13 mouse cellular contexts compared by ENCODE assay signal in the genomic region with DNA sequence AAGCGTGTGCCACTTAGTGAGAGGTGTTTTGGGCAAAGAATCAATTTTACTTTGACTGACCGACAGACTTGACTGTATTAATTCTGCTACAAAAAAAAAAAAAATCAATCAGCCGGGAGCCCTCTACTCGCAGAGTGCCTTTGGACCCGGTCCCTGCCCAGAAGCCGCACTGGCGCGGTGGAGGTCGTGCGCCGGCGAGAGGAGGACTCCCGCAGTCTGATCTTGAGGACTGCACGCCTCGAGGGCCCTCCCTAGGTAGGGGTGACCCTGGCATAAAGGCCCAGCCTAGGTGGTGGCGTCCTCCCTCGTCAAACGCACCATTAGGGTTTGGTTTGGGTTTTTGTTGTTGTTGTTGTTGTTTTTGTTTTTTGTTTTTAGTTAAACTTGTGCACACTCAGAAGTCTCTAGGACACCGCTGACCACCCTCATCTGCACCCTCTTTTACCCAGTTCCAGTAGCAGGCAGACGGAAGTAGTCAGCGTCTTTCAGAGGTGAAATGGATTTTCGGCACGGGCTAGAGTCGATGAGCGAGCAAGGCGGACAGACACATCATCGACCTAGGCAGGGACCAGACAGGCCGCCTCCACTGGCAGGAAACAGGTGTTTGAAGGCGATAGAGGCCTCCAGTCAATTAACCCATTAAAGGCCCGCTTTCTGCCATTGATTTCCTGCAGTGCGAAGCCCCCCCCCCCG. TPM values are rescaled to one million over a fixed set of nuclear protein-coding genes. Genes with fewer than 3 reads are reported as not detected.
DNase-seq lines count a peak whose midpoint lies in the region; ATAC-seq and TF ChIP-seq lines count a peak whose summit lies in the region.
"Had no signal": no experiment of that assay in that cellular context is flagged by ENCODE, and none has a peak within 500 bp of the region (broad histone marks: within the 10 kb centered on the region; RNA-seq: fewer than 3 reads in every experiment).

No protein-coding gene starts in this region.

- H3K9me3 ChIP-seq in kidney, embryonic 15.5 days (replicated peaks) = no peaks in the 10 kb centered on the region
- no peaks in the 10 kb centered on the region for H3K9me3 ChIP-seq in forebrain, embryonic 10.5 days
- H3K9me3 ChIP-seq in hindbrain, postnatal 0 days (ENCODE audit: low read length) = no peaks in the 10 kb centered on the region
- H3K9me3 ChIP-seq in neural tube, embryonic 12.5 days = no peaks in the 10 kb centered on the region
- H3K9me3 ChIP-seq in liver, embryonic 12.5 days (replicated peaks) = no peaks in the 10 kb centered on the region
- H3K9me3 ChIP-seq: liver, embryonic 13.5 days; stomach, embryonic 15.5 days had no signal

- peak overlapping the region; percentile 28; the same call in 1 of the 2 replicates for H3K4me3 ChIP-seq in kidney, embryonic 15.5 days (replicated peaks)
- H3K4me3 ChIP-seq in forebrain, embryonic 10.5 days = peak overlapping the region; percentile 60
- H3K4me3 ChIP-seq in hindbrain, postnatal 0 days (ENCODE audit: low read length) = peak overlapping the region; percentile 36; the same call in 1 of the 2 replicates
- H3K4me3 ChIP-seq in neural tube, embryonic 12.5 days = no peak overlapping the region
- no peak overlapping the region for H3K4me3 ChIP-seq in liver, embryonic 12.5 days

- H3K4me1 ChIP-seq in kidney, embryonic 15.5 days = peaks cover 32% of the 10 kb centered on the region
- peaks cover 93% of the 10 kb centered on the region for H3K4me1 ChIP-seq in forebrain, embryonic 10.5 days
- H3K4me1 ChIP-seq in hindbrain, postnatal 0 days (ENCODE audit: insufficient read depth, low read length) = 0 out of 2 replicates have a peak, but pooled peaks cover 4% of the 10 kb centered on the region
- H3K4me1 ChIP-seq in neural tube, embryonic 12.5 days = peaks cover 30% of the 10 kb centered on the region
- H3K4me1 ChIP-seq in liver, embryonic 12.5 days = peaks cover 7% of the 10 kb centered on the region; the same call in 1 of the 2 replicates

- no peaks in the 10 kb centered on the region for H3K36me3 ChIP-seq in kidney, embryonic 15.5 days
- no peaks in the 10 kb centered on the region for H3K36me3 ChIP-seq in forebrain, embryonic 10.5 days (replicated peaks)
- H3K36me3 ChIP-seq in hindbrain, postnatal 0 days (ENCODE audit: insufficient read depth, low read length) = no peaks in the 10 kb centered on the region
- no peaks in the 10 kb centered on the region for H3K36me3 ChIP-seq in neural tube, embryonic 12.5 days
- no peaks in the 10 kb centered on the region for H3K36me3 ChIP-seq in liver, embryonic 12.5 days
- H3K36me3 ChIP-seq: liver, embryonic 13.5 days; stomach, embryonic 15.5 days had no signal

- H3K27me3 ChIP-seq in kidney, embryonic 15.5 days = peaks cover 100% of the 10 kb centered on the region
- H3K27me3 ChIP-seq in forebrain, embryonic 10.5 days (ENCODE audit: poor library complexity, severe bottlenecking) = peaks cover 100% of the 10 kb centered on the region
- peaks cover 62% of the 10 kb centered on the region for H3K27me3 ChIP-seq in hindbrain, postnatal 0 days (ENCODE audit: insufficient read depth, low read length)
- peaks cover 95% of the 10 kb centered on the region for H3K27me3 ChIP-seq in neural tube, embryonic 12.5 days (replicated peaks)
- peaks cover 100% of the 10 kb centered on the region for H3K27me3 ChIP-seq in liver, embryonic 12.5 days (replicated peaks)

- DNase-seq in kidney, adult 18-20 months = no peak
- peak; percentile 61 for DNase-seq in forebrain, embryonic 10.5 days (ENCODE audit: extremely low spot score, low spot score)
- DNase-seq in hindbrain, postnatal 0 days (ENCODE audit: low spot score) = no peak
- DNase-seq in adrenal gland, postnatal 25 days = no peak
- DNase-seq in Muller cell, postnatal 12 days (ENCODE audit: inconsistent ontology term) = no peak
- DNase-seq: cerebellum, adult 11-12 months; liver, embryonic 13.5 days had no signal

- ATAC-seq in kidney, embryonic 15.5 days (replicated peaks; ENCODE audit: low FRiP score) = no peak
- no peak for ATAC-seq in hindbrain, postnatal 0 days
- ATAC-seq in neural tube, embryonic 12.5 days (ENCODE audit: low FRiP score, low read depth) = no peak
- no peak for ATAC-seq in liver, embryonic 12.5 days
- ATAC-seq: inflammation-experienced regulatory T-cells, adult 6 months had no signal

- no peak for TF ChIP-seq CTCF in hindbrain, postnatal 0 days (IDR thresholded peaks at IDR 0.05; ENCODE audit: low read depth)

- H3K4me2 ChIP-seq in kidney, embryonic 15.5 days = no peak overlapping the region
- H3K4me2 ChIP-seq in hindbrain, postnatal 0 days (ENCODE audit: low read depth, low read length) = peak overlapping the region; percentile 62
- peak overlapping the region; percentile 71 for H3K4me2 ChIP-seq in neural tube, embryonic 12.5 days (replicated peaks)
- H3K4me2 ChIP-seq in liver, embryonic 12.5 days = no peak overlapping the region

- under 1% methylated on average over 32 of the region's 32 CpGs for WGBS in kidney, embryonic 15.5 days
- under 1% methylated on average over 32 of the region's 32 CpGs for WGBS in forebrain, embryonic 10.5 days
- WGBS in hindbrain, postnatal 0 days = 3% methylated on average over 32 of the region's 32 CpGs
- WGBS in neural tube, embryonic 12.5 days = under 1% methylated on average over 32 of the region's 32 CpGs
- 2% methylated on average over 32 of the region's 32 CpGs for WGBS in liver, embryonic 12.5 days (ENCODE audit: insufficient replicate concordance)

- no peak overlapping the region for H3K27ac ChIP-seq in kidney, embryonic 15.5 days
- peak overlapping the region; percentile 88 for H3K27ac ChIP-seq in forebrain, embryonic 10.5 days
- H3K27ac ChIP-seq in hindbrain, postnatal 0 days = no peak overlapping the region
- H3K27ac ChIP-seq in neural tube, embryonic 12.5 days = no peak overlapping the region
- no peak overlapping the region for H3K27ac ChIP-seq in liver, embryonic 12.5 days
- H3K27ac ChIP-seq: liver, embryonic 13.5 days; stomach, embryonic 15.5 days had no signal

- no peak overlapping the region for H3K9ac ChIP-seq in kidney, embryonic 15.5 days
- no peak overlapping the region for H3K9ac ChIP-seq in hindbrain, postnatal 0 days (replicated peaks; ENCODE audit: low read length)
- no peak overlapping the region for H3K9ac ChIP-seq in neural tube, embryonic 12.5 days
- H3K9ac ChIP-seq in liver, embryonic 12.5 days = no peak overlapping the region
- H3K9ac ChIP-seq: liver, embryonic 13.5 days; stomach, embryonic 15.5 days had no signal

RNA-seq across cellular contexts. Expression of a gene that starts 8.4 kb away (rescaled TPM):
- polyA plus RNA-seq in kidney, embryonic 15.5 days (2015; fragmentation: Nextera tagmentation; extraction: Ambion mirVana) = not detected in 2 replicates
- 4.2 and 4.3 TPM in 2 replicates for polyA plus RNA-seq in forebrain, embryonic 10.5 days (2016; fragmentation: Nextera tagmentation; extraction: Ambion mirVana)
- 23.1 and 25.1 TPM in 2 replicates for total RNA-seq in hindbrain, postnatal 0 days (2014; rRNA removed)
- polyA plus RNA-seq in hindbrain, postnatal 0 days (2015; fragmentation: Nextera tagmentation; extraction: Ambion mirVana) = 2.5 and 2.7 TPM in 2 replicates
- 1.9 and 2.0 TPM in 2 replicates for polyA plus RNA-seq in neural tube, embryonic 12.5 days (2016; fragmentation: Nextera tagmentation; extraction: Ambion mirVana)
- total RNA-seq in adrenal gland, postnatal 25 days (2021) = not detected in 2 replicates
- polyA plus RNA-seq in liver, embryonic 12.5 days (2016; fragmentation: Nextera tagmentation; extraction: Ambion mirVana) = not detected in 2 replicates
- total RNA-seq: granulocyte monocyte progenitor cell, adult 5-6 weeks had no signal
- polyA plus RNA-seq: inflammation-experienced regulatory T-cells, adult 6 months; liver, embryonic 13.5 days; stomach, embryonic 15.5 days had no signal

Comparison
In these comparisons a context has a peak if more than half of its experiments do, and no peak if none do; other contexts are left out.
1. H3K4me2 ChIP-seq: peak in hindbrain, postnatal 0 days (single experiment) and neural tube, embryonic 12.5 days (single experiment); none in kidney, embryonic 15.5 days (single experiment) and liver, embryonic 12.5 days (single experiment).
2. H3K4me3 ChIP-seq: peak in kidney, embryonic 15.5 days (single experiment), forebrain, embryonic 10.5 days (single experiment) and hindbrain, postnatal 0 days (single experiment); none in neural tube, embryonic 12.5 days (single experiment) and liver, embryonic 12.5 days (single experiment).